In the genomic region with DNA sequence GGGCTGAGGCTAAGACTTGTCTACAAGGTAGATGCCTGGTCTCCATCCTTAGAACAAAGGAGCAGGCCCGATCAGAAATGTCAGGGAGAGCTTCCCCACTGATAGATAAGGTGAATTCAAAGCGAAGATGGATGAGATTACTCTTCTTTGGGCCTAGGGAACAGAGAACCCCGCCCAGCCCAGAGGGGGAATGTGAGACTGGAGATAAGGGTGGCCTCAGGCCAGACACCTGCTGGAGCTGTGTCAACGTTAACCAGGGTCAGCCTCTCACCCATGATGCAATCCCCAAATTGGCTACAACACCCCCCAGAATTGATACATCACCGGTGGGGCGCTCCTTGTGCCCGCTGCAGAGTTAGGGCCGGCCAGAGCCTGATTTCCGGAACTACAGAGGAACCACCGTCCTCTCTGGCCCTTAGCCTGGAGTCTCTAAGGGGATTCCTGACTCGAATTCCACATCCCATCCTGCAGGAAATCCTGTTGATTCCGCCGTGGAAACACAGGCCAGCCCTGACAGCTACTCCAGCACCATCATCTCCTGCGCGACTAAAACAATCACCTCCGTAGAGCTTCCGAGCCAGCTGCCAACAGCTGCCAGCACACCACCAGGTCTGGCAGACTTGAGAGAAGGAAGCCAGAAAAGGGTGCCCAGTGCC, we compare ENCODE assay signal across 11 mouse cellular contexts. TPM values are rescaled to one million over a fixed set of nuclear protein-coding genes. Genes with fewer than 3 reads are reported as not detected.
DNase-seq lines count a peak whose midpoint lies in the region; ATAC-seq lines count a peak whose summit lies in the region.
"Had no signal": no experiment of that assay in that cellular context is flagged by ENCODE, and none has a peak within 500 bp of the region (broad histone marks: within the 10 kb centered on the region; RNA-seq: fewer than 3 reads in every experiment).

No protein-coding gene starts in this region.

- no peaks in the 10 kb centered on the region for H3K9me3 ChIP-seq in kidney, embryonic 15.5 days (replicated peaks)
- H3K9me3 ChIP-seq: hindbrain, embryonic 10.5 days; midbrain, embryonic 15.5 days; stomach, embryonic 15.5 days had no signal

- H3K27me3 ChIP-seq in kidney, embryonic 15.5 days, result no peaks in the 10 kb centered on the region
- H3K27me3 ChIP-seq: midbrain, embryonic 15.5 days; stomach, embryonic 15.5 days had no signal

- no peak overlapping the region for H3K4me2 ChIP-seq in kidney, embryonic 15.5 days
- H3K4me2 ChIP-seq: midbrain, embryonic 15.5 days; stomach, embryonic 15.5 days had no signal

- peak; percentile 24 to 36 for DNase-seq in adrenal gland, postnatal 36 days
- DNase-seq in adrenal gland, postnatal 4 days (ENCODE audit: low spot score in 2 of 2), result no peak
- peak; percentile 66 to 78 for DNase-seq in heart, adult 9 months (ENCODE audit: low spot score in 2 of 2)
- peak; percentile 48 for DNase-seq in lung, postnatal 14 days
- no peak for DNase-seq in natural killer cell, adult 2 months (ENCODE audit: low spot score in 2 of 2)
- DNase-seq in right cerebral cortex, postnatal 36 days (ENCODE audit: low spot score in 2 of 2), result no peak

- no peak for ATAC-seq in kidney, embryonic 15.5 days (replicated peaks; ENCODE audit: low FRiP score)
- no peak for ATAC-seq in granulocyte monocyte progenitor cell, adult 5-6 weeks (replicated peaks; ENCODE audit: poor library complexity, severe bottlenecking)
- ATAC-seq: midbrain, embryonic 15.5 days had no signal

- no peak overlapping the region for H3K4me3 ChIP-seq in kidney, embryonic 15.5 days (replicated peaks)
- H3K4me3 ChIP-seq: hindbrain, embryonic 10.5 days; midbrain, embryonic 15.5 days; stomach, embryonic 15.5 days had no signal

- peaks cover 15% of the 10 kb centered on the region for H3K4me1 ChIP-seq in kidney, embryonic 15.5 days
- H3K4me1 ChIP-seq: stomach, embryonic 15.5 days had no signal

- peak overlapping the region; percentile 24; the same call in 1 of the 2 replicates for H3K27ac ChIP-seq in kidney, embryonic 15.5 days
- H3K27ac ChIP-seq: hindbrain, embryonic 10.5 days; midbrain, embryonic 15.5 days; stomach, embryonic 15.5 days had no signal

- 71% methylated on average over 17 of the region's 17 CpGs for WGBS in kidney, embryonic 15.5 days

- H3K9ac ChIP-seq in kidney, embryonic 15.5 days, result no peak overlapping the region
- H3K9ac ChIP-seq: midbrain, embryonic 15.5 days; stomach, embryonic 15.5 days had no signal

- no peaks in the 10 kb centered on the region for H3K36me3 ChIP-seq in kidney, embryonic 15.5 days
- H3K36me3 ChIP-seq: midbrain, embryonic 15.5 days; stomach, embryonic 15.5 days had no signal

RNA-seq across cellular contexts. Expression of gene Ap2s1, which starts 17.3 kb away (rescaled TPM):
- 100 to 1,000 TPM; 133 to 149 TPM for total RNA-seq in adrenal gland, postnatal 36 days (2021)
- 100 to 1,000 TPM; 169 to 179 TPM for total RNA-seq in adrenal gland, postnatal 4 days (2021)
- 255 and 262 TPM in 2 replicates for polyA plus RNA-seq in kidney, embryonic 15.5 days (2015; fragmentation: Nextera tagmentation; extraction: Ambion mirVana)
- 141 and 168 TPM in 2 replicates for total RNA-seq in granulocyte monocyte progenitor cell, adult 5-6 weeks (2014; fragmentation: Nextera tagmentation)
- 102 and 128 TPM in 2 replicates for total RNA-seq in granulocyte monocyte progenitor cell, adult 5-6 weeks (2017)

RNA-seq across cellular contexts. Expression of gene Slc1a5, which starts 25.6 kb away (rescaled TPM):
- 100 to 1,000 TPM; 118 to 152 TPM for total RNA-seq in adrenal gland, postnatal 36 days (2021)
- 10 to 100 TPM; 60.8 to 61.0 TPM for total RNA-seq in adrenal gland, postnatal 4 days (2021)
- 46.9 and 48.6 TPM in 2 replicates for polyA plus RNA-seq in kidney, embryonic 15.5 days (2015; fragmentation: Nextera tagmentation; extraction: Ambion mirVana)
- total RNA-seq in granulocyte monocyte progenitor cell, adult 5-6 weeks (2014; fragmentation: Nextera tagmentation), result 110 and 118 TPM in 2 replicates
- total RNA-seq in granulocyte monocyte progenitor cell, adult 5-6 weeks (2017), result 46.4 and 47.2 TPM in 2 replicates

RNA-seq across cellular contexts. Expression of gene Ceacam9, which starts 33.8 kb away (rescaled TPM):
- total RNA-seq in adrenal gland, postnatal 36 days (2021), result not detected
- total RNA-seq in adrenal gland, postnatal 4 days (2021), result not detected
- polyA plus RNA-seq in kidney, embryonic 15.5 days (2015; fragmentation: Nextera tagmentation; extraction: Ambion mirVana), result not detected in 2 replicates
- total RNA-seq in granulocyte monocyte progenitor cell, adult 5-6 weeks (2014; fragmentation: Nextera tagmentation), result not detected in 2 replicates
- total RNA-seq in granulocyte monocyte progenitor cell, adult 5-6 weeks (2017), result not detected in 2 replicates
- polyA plus RNA-seq: hindbrain, embryonic 10.5 days; stomach, embryonic 15.5 days had no signal

Comparison
In these comparisons a context has a peak if more than half of its experiments do, and no peak if none do; other contexts are left out.
1. DNase-seq: peak in adrenal gland, postnatal 36 days (2 of 2), heart, adult 9 months (2 of 2) and lung, postnatal 14 days (single experiment); none in adrenal gland, postnatal 4 days (0 of 2), natural killer cell, adult 2 months (0 of 2) and right cerebral cortex, postnatal 36 days (0 of 2).